Mouse (Mus musculus): ENCODE results near the gene Kat5.

The Kat5 gene

GRCm38 (mm10) chr19:5570353-5571246 lies 39.4 kb downstream of the Kat5 start:
- peak; percentile 28 for DNase-seq

GRCm38 (mm10) chr19:5569521-5569920 lies 40.5 kb downstream of the Kat5 start:
- peak; percentile 32 for DNase-seq

GRCm38 (mm10) chr19:5568470-5569140 lies 41.4 kb downstream of the Kat5 start:
- peak; percentile 83 for DNase-seq

- DNase-seq, result peak; percentile 93
Observed at GRCm38 (mm10) chr19:5567534-5568469, 42.2 kb downstream of the Kat5 start, which contains the start of gene Ap5b1. TSS of gene Ap5b1 (plus strand) at chr19:5568025.

GRCm38 (mm10) chr19:5567180-5567533 lies 42.9 kb downstream of the Kat5 start:
- no peak for DNase-seq

- DNase-seq, result peak; percentile 44
Observed at GRCm38 (mm10) chr19:5566316-5566715, 43.7 kb downstream of the Kat5 start.

GRCm38 (mm10) chr19:5562776-5563175 lies 47.3 kb downstream of the Kat5 start:
- no peak for DNase-seq

- no peak for DNase-seq
Observed at GRCm38 (mm10) chr19:5561886-5562285, 48.2 kb downstream of the Kat5 start.

GRCm38 (mm10) chr19:5561252-5561790 lies 48.7 kb downstream of the Kat5 start:
- no peak for DNase-seq

- DNase-seq, result no peak
Observed at GRCm38 (mm10) chr19:5560457-5561041, 49.5 kb downstream of the Kat5 start, which contains the start of gene Ovol1. TSS of gene Ovol1 (minus strand) at chr19:5560646.

GRCm38 (mm10) chr19:5559631-5560456 lies 50.2 kb downstream of the Kat5 start:
- DNase-seq, result no peak

- DNase-seq, result no peak
Observed at GRCm38 (mm10) chr19:5559229-5559628, 50.8 kb downstream of the Kat5 start.

- DNase-seq, result no peak
Observed at GRCm38 (mm10) chr19:5558770-5559169, 51.3 kb downstream of the Kat5 start.

- DNase-seq, result no peak
Observed at GRCm38 (mm10) chr19:5558169-5558568, 51.9 kb downstream of the Kat5 start.

- DNase-seq, result no peak
Observed at GRCm38 (mm10) chr19:5554212-5554611, 55.8 kb downstream of the Kat5 start.

GRCm38 (mm10) chr19:5553802-5554201 lies 56.2 kb downstream of the Kat5 start:
- DNase-seq, result no peak

Measured in cerebellum, adult 11-12 months (tissue).